Mouse (Mus musculus): ENCODE measurements around the gene Lin28a. TPM values are rescaled to one million over a fixed set of nuclear protein-coding genes. Genes with fewer than 3 reads are reported as not detected.

Lin28a gene
- not detected for total RNA-seq (2023)

DNA sequence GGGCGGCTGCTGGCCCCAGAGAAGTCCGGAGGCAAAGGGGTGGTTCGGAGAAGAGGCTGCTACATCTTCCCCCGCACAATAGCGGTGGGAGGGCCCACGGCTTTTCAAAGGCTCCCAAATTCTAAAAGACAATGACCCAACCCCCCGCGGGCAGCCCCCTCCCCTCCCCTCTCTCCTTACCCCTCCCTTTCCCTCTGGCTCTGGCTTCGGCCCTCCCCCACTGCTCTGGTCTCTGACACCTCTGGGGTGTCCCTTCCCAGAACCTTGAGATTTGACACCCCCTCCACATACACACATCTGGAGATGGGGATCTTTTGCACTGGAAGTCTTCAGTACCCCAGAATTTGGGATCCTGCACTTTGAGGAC, at the start of gene Lin28a:
Gene Lin28a, minus strand, starts transcription at position 63 of the 367 bp plus-strand sequence.

DNA sequence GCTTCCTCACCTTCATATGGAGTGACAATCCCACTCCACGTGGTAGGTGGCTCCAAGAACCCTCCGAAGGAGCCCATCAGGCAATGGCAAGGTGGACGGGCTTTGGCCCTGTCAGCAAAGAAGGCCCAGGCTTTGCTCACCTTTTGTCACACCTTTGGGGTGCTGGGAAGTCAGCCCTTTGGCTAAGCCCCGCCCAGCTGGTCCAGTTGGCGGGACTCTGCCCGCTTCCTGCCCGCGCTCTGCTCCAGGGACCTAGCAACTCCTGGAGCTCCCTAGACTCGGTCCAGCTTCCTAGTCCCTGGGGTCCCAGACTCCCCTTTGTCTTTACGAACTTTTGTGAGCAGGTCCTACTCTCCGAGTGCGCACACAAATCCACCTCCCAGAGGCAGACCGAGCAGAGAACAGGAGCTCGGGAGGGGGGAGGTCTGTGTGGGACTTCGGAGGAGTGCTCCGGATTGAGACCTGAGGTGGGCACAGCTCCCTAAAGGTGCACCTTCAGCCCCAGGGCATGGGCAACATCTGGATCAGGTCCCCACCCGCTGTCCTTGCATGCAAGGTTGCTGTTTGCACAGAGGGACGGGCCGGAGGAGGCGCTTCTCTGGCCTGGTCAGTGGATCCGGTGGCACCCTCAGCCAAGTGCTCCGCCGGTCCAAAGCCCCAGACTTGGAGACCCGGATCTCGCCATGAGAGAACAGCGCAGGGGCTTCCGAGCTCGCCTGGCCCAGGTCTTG, 41.7 kb upstream of the Lin28a start, which contains the start of gene Crybg2:
Gene Crybg2, plus strand, starts transcription at position 681 of the 731 bp plus-strand sequence.

DNA sequence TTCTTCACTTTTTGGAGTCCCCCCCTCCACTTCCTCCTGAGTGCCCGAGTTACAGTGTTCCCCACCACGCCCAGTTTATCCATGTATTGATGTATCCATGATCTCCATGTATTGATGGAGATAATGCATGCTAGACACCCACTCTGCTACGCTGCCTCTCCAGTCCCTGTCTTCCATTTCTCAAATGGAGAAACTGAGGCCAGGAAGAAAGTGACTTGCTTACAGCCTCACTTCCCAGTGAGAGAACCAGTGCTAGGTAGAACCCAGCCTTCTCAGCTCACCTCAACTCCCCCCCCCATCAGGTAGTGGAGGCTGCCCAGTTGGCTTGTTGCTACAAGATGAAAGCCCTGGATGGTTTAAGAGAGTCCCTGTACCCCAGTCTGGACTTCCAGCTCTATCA, 34.9 kb upstream of the Lin28a start, which contains the start of gene Zfp683:
Gene Zfp683, plus strand, starts transcription at position 301 of the 400 bp plus-strand sequence.

DNA sequence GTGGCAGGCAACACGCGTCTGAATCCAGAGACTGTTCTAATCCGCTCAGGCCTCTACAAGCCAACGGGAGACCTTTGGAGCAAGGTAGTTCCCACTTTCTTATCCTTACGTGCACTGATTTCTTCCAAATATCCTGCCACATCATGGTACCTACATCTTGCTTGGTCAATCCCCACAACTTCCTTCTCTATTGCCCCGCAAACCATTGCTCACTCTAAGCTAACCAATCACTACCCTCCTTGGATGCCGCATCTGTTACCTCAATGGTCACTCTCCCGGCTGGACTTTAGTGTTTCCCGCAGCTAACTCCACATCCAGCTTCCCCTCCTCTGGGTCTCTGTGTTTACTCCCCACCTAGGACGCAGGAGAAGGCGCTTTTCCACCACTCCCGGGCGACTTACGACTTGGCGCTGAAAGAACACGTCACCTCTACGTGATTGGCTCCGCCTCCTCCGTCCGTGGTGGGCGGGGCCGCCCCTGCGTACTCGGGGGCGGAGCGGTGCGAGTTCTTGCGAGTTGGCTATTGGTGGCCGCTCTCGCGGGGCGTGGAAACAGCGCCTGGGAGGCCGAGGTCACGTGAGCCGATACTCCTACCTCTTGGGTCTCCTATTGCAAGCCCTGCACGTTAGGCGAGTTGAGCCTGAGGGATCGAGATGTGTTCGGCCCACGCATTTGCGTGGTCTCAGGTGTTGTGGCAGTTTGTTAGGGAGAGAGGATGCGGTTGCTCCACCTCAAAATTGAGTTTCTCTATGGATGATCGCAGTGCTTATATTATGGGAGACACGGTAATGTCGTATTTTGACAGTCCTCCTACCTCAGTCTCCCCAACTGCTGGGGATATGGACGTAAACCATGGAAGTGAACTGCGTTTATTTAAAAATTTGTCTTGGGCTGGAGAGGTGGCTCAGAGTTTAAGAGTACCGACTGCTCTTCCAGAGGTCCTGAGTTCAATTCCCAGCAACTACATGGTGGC, 17.9 kb downstream of the Lin28a start, which contains the start of gene Dhdds:
Gene Dhdds, minus strand, starts transcription at position 453 of the 973 bp plus-strand sequence.

DNA sequence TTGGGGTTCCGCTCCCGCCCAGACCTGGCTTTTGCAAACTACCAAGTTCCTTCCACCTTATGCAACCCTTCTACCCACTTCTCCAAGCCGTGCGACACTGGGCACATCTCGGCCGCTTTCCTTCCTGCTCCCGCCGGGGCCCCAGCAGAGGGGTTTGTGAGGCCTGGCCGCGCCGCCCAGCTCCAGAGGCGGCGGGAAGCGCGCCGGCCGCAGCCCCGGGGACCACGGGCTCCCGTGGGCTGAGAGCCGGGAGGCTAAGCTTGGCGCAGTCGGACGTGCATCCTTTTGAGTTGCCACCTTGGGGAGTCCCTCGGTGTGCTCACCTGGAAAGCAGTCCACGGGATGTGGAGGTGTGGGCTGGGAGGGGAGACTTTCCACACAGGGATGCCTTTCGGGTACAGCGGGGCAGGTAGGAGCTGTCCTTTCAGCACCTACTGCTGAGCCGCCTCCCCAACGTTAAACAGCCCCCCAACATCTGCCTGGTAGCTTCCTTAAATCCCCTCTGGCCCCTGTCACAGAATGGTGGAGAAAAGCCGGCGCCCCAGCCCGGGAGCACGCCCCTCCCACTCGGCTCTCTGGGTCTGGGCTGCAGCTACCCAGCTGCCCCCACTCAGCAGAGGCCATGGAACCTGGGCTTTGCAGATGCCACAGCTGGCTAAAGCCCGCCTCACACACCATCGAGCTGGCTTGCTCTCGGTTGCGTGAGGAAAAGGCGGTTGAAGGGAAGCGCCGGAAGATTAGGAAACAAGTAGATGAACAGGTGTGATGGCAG, 50.3 kb downstream of the Lin28a start, which contains the start of gene Hmgn2:
Gene Hmgn2, minus strand, starts transcription at position 501 of the 772 bp plus-strand sequence.

Other genes starting within 250 kb of the Lin28a start
- 10 to 100 TPM; 77.9 to 94.2 TPM for gene Rps6ka1, start 131.0 kb downstream of the Lin28a start, total RNA-seq (2023)
- 100 to 1,000 TPM; 263 to 276 TPM for gene Hmgn2, start 50.2 kb downstream of the Lin28a start, total RNA-seq (2023)
- gene Dhdds, start 17.9 kb downstream of the Lin28a start, total RNA-seq (2023): 10 to 100 TPM; 32.5 to 34.5 TPM
- gene Zfp683, start 35.0 kb upstream of the Lin28a start, total RNA-seq (2023): not detected
- gene Crybg2, start 42.0 kb upstream of the Lin28a start, total RNA-seq (2023): 10 to 100 TPM in 1 of 2 experiments, 1 to 10 TPM in 1; 8.5 to 18.7 TPM
- 1,000 to 10,000 TPM; 1,727 to 1,891 TPM for gene Cd52, start 76.2 kb upstream of the Lin28a start, total RNA-seq (2023)
- gene Ubxn11, start 83.7 kb upstream of the Lin28a start, total RNA-seq (2023): 10 to 100 TPM; 35.7 to 54.9 TPM
- 100 to 1,000 TPM; 629 to 698 TPM for gene Sh3bgrl3, start 109.9 kb upstream of the Lin28a start, total RNA-seq (2023)
- gene Cep85, start 168.3 kb upstream of the Lin28a start, total RNA-seq (2023): 10 to 100 TPM; 14.3 to 25.1 TPM
- not detected for gene Gm7534, start 184.2 kb upstream of the Lin28a start, total RNA-seq (2023)
- not detected for gene Catsper4, start 208.5 kb upstream of the Lin28a start, total RNA-seq (2023)
- not detected for gene Cnksr1, start 219.6 kb upstream of the Lin28a start, total RNA-seq (2023)
- gene E130218I03Rik, start 224.8 kb upstream of the Lin28a start, total RNA-seq (2023): not detected
- gene Zfp593, start 226.8 kb upstream of the Lin28a start, total RNA-seq (2023): 10 to 100 TPM; 22.9 to 25.0 TPM
- not detected for gene Gm30191, start 228.1 kb upstream of the Lin28a start, total RNA-seq (2023)
- not detected for gene Grrp1, start 235.3 kb upstream of the Lin28a start, total RNA-seq (2023)

Measured in B cell, adult 67 days (primary cell).